Mouse (Mus musculus) heart, embryonic 10.5 days (tissue): ENCODE data around the gene Ttll1. TPM values are rescaled to one million over a fixed set of nuclear protein-coding genes. Genes with fewer than 3 reads are reported as not detected.
A peak's percentile ranks its signal among the peaks of the same experiment; 100 is the strongest.

Experiments
- DNase-seq: peaks from one replicate; pipeline ENCODE4 v3.0.0-alpha.2; 2017; ENCODE audit warnings: low spot score
- H3K27ac ChIP-seq: fragments of 300-500 bp; sonication (generic); 2 replicates; pipeline ENCODE4 v1.5.1; 2016; ENCODE audit warnings: mild to moderate bottlenecking
- H3K27me3 ChIP-seq: fragments of 300-500 bp; sonication (generic); 2 replicates; pipeline ENCODE4 v1.6.1; 2016; ENCODE audit warnings: mild to moderate bottlenecking; ENCODE audit not compliant: poor library complexity, insufficient read depth, severe bottlenecking
- H3K36me3 ChIP-seq: fragments of 300-500 bp; sonication (generic); 2 replicates; pipeline ENCODE4 v1.6.1; 2016; ENCODE audit warnings: mild to moderate bottlenecking, moderate library complexity
- H3K4me1 ChIP-seq: fragments of 300-500 bp; sonication (generic); 2 replicates; pipeline ENCODE4 v1.6.1; 2016; ENCODE audit warnings: mild to moderate bottlenecking
- H3K4me3 ChIP-seq: fragments of 300-500 bp; sonication (generic); 2 replicates; pipeline ENCODE4 v1.5.1; 2016; ENCODE audit warnings: mild to moderate bottlenecking, moderate library complexity
- H3K9me3 ChIP-seq: fragments of 300-500 bp; sonication (generic); 2 replicates; pipeline ENCODE4 v1.6.1; 2016; ENCODE audit warnings: mild to moderate bottlenecking, moderate library complexity
- WGBS: fragments of 180-500 bp; shearing (Covaris S2); methylation state at CpG from one replicate; pipeline ENCODE4 v1.1.7; 2016; 5-methylcytosine and 5-hydroxymethylcytosine counted together
- polyA plus RNA-seq: library from polyadenylated mRNA; unstranded; fragments of >200 nt; fragmentation: Nextera tagmentation; extraction: Ambion mirVana; gene quantifications from 2 replicates; pipeline ENCODE4 v1.2.1, GENCODE M21; 2016

The Ttll1 gene
- polyA plus RNA-seq, 1 experiment from 2014 or later, result 23.9 TPM

- H3K27ac ChIP-seq, result no peak overlapping the region
- H3K36me3 ChIP-seq, result 0 out of 2 replicates have a peak, but pooled peaks cover 2% of the 10 kb centered on the region
- no peaks in the 10 kb centered on the region for H3K27me3 ChIP-seq
- H3K4me3 ChIP-seq, result no peak overlapping the region
- H3K9me3 ChIP-seq, result no peaks in the 10 kb centered on the region
- 77% methylated on average over 3 of the region's 3 CpGs for whole genome bisulfite sequencing
- H3K4me1 ChIP-seq, result peaks cover 14% of the 10 kb centered on the region; the same call in 1 of the 2 replicates
- DNase-seq, result no peak
These were observed 49.8 kb downstream of the Ttll1 start for GRCm38 (mm10) chr15:83460891-83461290.

GRCm38 (mm10) chr15:83457541-83457940 lies 53.2 kb downstream of the Ttll1 start:
- peaks cover 29% of the 10 kb centered on the region for H3K4me1 ChIP-seq
- H3K27me3 ChIP-seq, result no peaks in the 10 kb centered on the region
- 0 out of 2 replicates have a peak, but pooled peaks cover 2% of the 10 kb centered on the region for H3K36me3 ChIP-seq
- no peaks in the 10 kb centered on the region for H3K9me3 ChIP-seq
- DNase-seq, result no peak
- H3K27ac ChIP-seq, result no peak overlapping the region
- WGBS, result 79% methylated on average over 1 of the region's 1 CpGs
- no peak overlapping the region for H3K4me3 ChIP-seq

GRCm38 (mm10) chr15:83455637-83456036 lies 55.1 kb downstream of the Ttll1 start:
- Histone ChIP-seq H3K9me3 (no peaks in the 10 kb centered on the region), H3K4me3 (no peak overlapping the region), H3K27ac (no peak overlapping the region), H3K4me1 (peaks cover 40% of the 10 kb centered on the region), H3K36me3 (0 out of 2 replicates have a peak, but pooled peaks cover 2% of the 10 kb centered on the region), H3K27me3 (no peaks in the 10 kb centered on the region)
- 86% methylated on average over 5 of the region's 5 CpGs for WGBS
- DNase-seq, result no peak

- Histone ChIP-seq H3K4me1 (peaks cover 40% of the 10 kb centered on the region), H3K27ac (no peak overlapping the region), H3K27me3 (no peaks in the 10 kb centered on the region), H3K9me3 (no peaks in the 10 kb centered on the region), H3K36me3 (0 out of 2 replicates have a peak, but pooled peaks cover 6% of the 10 kb centered on the region), H3K4me3 (no peak overlapping the region)
- 82% methylated on average over 3 of the region's 3 CpGs for WGBS
- DNase-seq, result no peak
These were observed 55.7 kb downstream of the Ttll1 start for GRCm38 (mm10) chr15:83455034-83455433.

- Histone ChIP-seq H3K27me3 (no peaks in the 10 kb centered on the region), H3K9me3 (no peaks in the 10 kb centered on the region), H3K27ac (0 out of 2 replicates have a peak overlapping the region, but pooled peaks have one; percentile 74), H3K36me3 (0 out of 2 replicates have a peak, but pooled peaks cover 5% of the 10 kb centered on the region), H3K4me3 (no peak overlapping the region), H3K4me1 (peaks cover 40% of the 10 kb centered on the region)
- WGBS, result 80% methylated on average over 7 of the region's 7 CpGs
- DNase-seq, result no peak
These were observed 56.3 kb downstream of the Ttll1 start for GRCm38 (mm10) chr15:83454419-83454818.

- Histone ChIP-seq H3K9me3 (no peaks in the 10 kb centered on the region), H3K4me3 (no peak overlapping the region), H3K36me3 (0 out of 2 replicates have a peak, but pooled peaks cover 5% of the 10 kb centered on the region), H3K27me3 (no peaks in the 10 kb centered on the region), H3K27ac (peak overlapping the region; percentile 74), H3K4me1 (peaks cover 41% of the 10 kb centered on the region)
- no peak for DNase-seq
- 76% methylated on average over 3 of the region's 3 CpGs for WGBS
These were observed 56.8 kb downstream of the Ttll1 start for GRCm38 (mm10) chr15:83453879-83454278.

- no peak for DNase-seq
- Histone ChIP-seq H3K27ac (no peak overlapping the region), H3K36me3 (0 out of 2 replicates have a peak, but pooled peaks cover 5% of the 10 kb centered on the region), H3K4me3 (no peak overlapping the region), H3K4me1 (peaks cover 57% of the 10 kb centered on the region), H3K9me3 (no peaks in the 10 kb centered on the region), H3K27me3 (no peaks in the 10 kb centered on the region)
- 83% methylated on average over 7 of the region's 7 CpGs for WGBS
These were observed 58.4 kb downstream of the Ttll1 start for GRCm38 (mm10) chr15:83452219-83452760.

- no peak for DNase-seq
- Histone ChIP-seq H3K4me1 (peaks cover 63% of the 10 kb centered on the region), H3K36me3 (0 out of 2 replicates have a peak, but pooled peaks cover 5% of the 10 kb centered on the region), H3K9me3 (no peaks in the 10 kb centered on the region), H3K27ac (no peak overlapping the region), H3K27me3 (no peaks in the 10 kb centered on the region), H3K4me3 (no peak overlapping the region)
- WGBS, result 68% methylated on average over 7 of the region's 7 CpGs
These were observed 59.0 kb downstream of the Ttll1 start for GRCm38 (mm10) chr15:83451621-83452210.

GRCm38 (mm10) chr15:83450007-83450406 lies 60.7 kb downstream of the Ttll1 start:
- DNase-seq, result no peak
- Histone ChIP-seq H3K27ac (no peak overlapping the region), H3K4me3 (no peak overlapping the region), H3K9me3 (no peaks in the 10 kb centered on the region), H3K27me3 (no peaks in the 10 kb centered on the region), H3K36me3 (0 out of 2 replicates have a peak, but pooled peaks cover 5% of the 10 kb centered on the region), H3K4me1 (peaks cover 74% of the 10 kb centered on the region)
- 92% methylated on average over 2 of the region's 2 CpGs for WGBS

- Histone ChIP-seq H3K27ac (no peak overlapping the region), H3K9me3 (no peaks in the 10 kb centered on the region), H3K4me1 (peaks cover 75% of the 10 kb centered on the region), H3K27me3 (no peaks in the 10 kb centered on the region), H3K4me3 (no peak overlapping the region), H3K36me3 (0 out of 2 replicates have a peak, but pooled peaks cover 5% of the 10 kb centered on the region)
- no peak for DNase-seq
- 68% methylated on average over 5 of the region's 5 CpGs for WGBS
These were observed 62.0 kb downstream of the Ttll1 start for GRCm38 (mm10) chr15:83448646-83449045.

GRCm38 (mm10) chr15:83447791-83448544 lies 62.7 kb downstream of the Ttll1 start:
- no peaks in the 10 kb centered on the region for H3K9me3 ChIP-seq
- 46% methylated on average over 10 of the region's 10 CpGs for WGBS
- H3K4me3 ChIP-seq, result no peak overlapping the region
- H3K27me3 ChIP-seq, result no peaks in the 10 kb centered on the region
- peaks cover 77% of the 10 kb centered on the region for H3K4me1 ChIP-seq
- no peak for DNase-seq
- peak overlapping the region; percentile 85 for H3K27ac ChIP-seq
- H3K36me3 ChIP-seq, result 0 out of 2 replicates have a peak, but pooled peaks cover 5% of the 10 kb centered on the region

GRCm38 (mm10) chr15:83445908-83446307 lies 64.8 kb downstream of the Ttll1 start:
- no peaks in the 10 kb centered on the region for H3K9me3 ChIP-seq
- H3K27ac ChIP-seq, result peak overlapping the region; percentile 85
- no peaks in the 10 kb centered on the region for H3K27me3 ChIP-seq
- H3K4me3 ChIP-seq, result peak overlapping the region; percentile 33
- 0 out of 2 replicates have a peak, but pooled peaks cover 5% of the 10 kb centered on the region for H3K36me3 ChIP-seq
- WGBS, result 31% methylated on average over 2 of the region's 2 CpGs
- DNase-seq, result no peak
- peaks cover 80% of the 10 kb centered on the region for H3K4me1 ChIP-seq

GRCm38 (mm10) chr15:83445383-83445782 lies 65.3 kb downstream of the Ttll1 start:
- Histone ChIP-seq H3K4me1 (peaks cover 84% of the 10 kb centered on the region), H3K27ac (peak overlapping the region; percentile 85), H3K4me3 (peak overlapping the region; percentile 33), H3K27me3 (no peaks in the 10 kb centered on the region), H3K36me3 (0 out of 2 replicates have a peak, but pooled peaks cover 4% of the 10 kb centered on the region), H3K9me3 (no peaks in the 10 kb centered on the region)
- no peak for DNase-seq
- WGBS, result 62% methylated on average over 5 of the region's 5 CpGs
